Mouse (Mus musculus): ENCODE results near the gene Lpar3.

Lpar3 gene

GRCm38 (mm10) chr3:146216561-146216960 is 4.2 kb upstream of the Lpar3 start:
- no peaks in the 10 kb centered on the region for H3K36me3 ChIP-seq (ENCODE audit: insufficient read depth, low read length)
- TF ChIP-seq POU5F1 (IDR thresholded peaks at IDR 0.05; ENCODE audit: borderline replicate concordance, low read length) (no peak), NANOG (IDR thresholded peaks at IDR 0.05; ENCODE audit: borderline replicate concordance, low read length) (no peak), CTCF (conservative IDR thresholded peaks at IDR 0.05; ENCODE audit: low read length) (no peak)
- H3K9me3 ChIP-seq (ENCODE audit: low read length), result no peaks in the 10 kb centered on the region
- no peak overlapping the region for H3K4me3 ChIP-seq (replicated peaks; ENCODE audit: low read length)
- peaks cover 33% of the 10 kb centered on the region for H3K27me3 ChIP-seq (ENCODE audit: insufficient read depth, low read length)
- peaks cover 8% of the 10 kb centered on the region; the same call in 1 of the 2 replicates for H3K4me1 ChIP-seq (replicated peaks; ENCODE audit: low read depth, low read length)

- peaks cover 52% of the 10 kb centered on the region for H3K27me3 ChIP-seq (ENCODE audit: insufficient read depth, low read length)
- H3K9me3 ChIP-seq (ENCODE audit: low read length), result no peaks in the 10 kb centered on the region
- peaks cover 34% of the 10 kb centered on the region for H3K4me1 ChIP-seq (replicated peaks; ENCODE audit: low read depth, low read length)
- H3K36me3 ChIP-seq (ENCODE audit: insufficient read depth, low read length), result no peaks in the 10 kb centered on the region
- no peak for TF ChIP-seq POU5F1 (IDR thresholded peaks at IDR 0.05; ENCODE audit: borderline replicate concordance, low read length)
- no peak for TF ChIP-seq NANOG (IDR thresholded peaks at IDR 0.05; ENCODE audit: borderline replicate concordance, low read length)
- TF ChIP-seq CTCF (conservative IDR thresholded peaks at IDR 0.05; ENCODE audit: low read length), result no peak
- no peak overlapping the region for H3K4me3 ChIP-seq (replicated peaks; ENCODE audit: low read length)
These were observed 3.5 kb downstream of the Lpar3 start for GRCm38 (mm10) chr3:146224271-146224670.

- Histone ChIP-seq H3K4me3 (replicated peaks; ENCODE audit: low read length) (no peak overlapping the region), H3K9me3 (ENCODE audit: low read length) (no peaks in the 10 kb centered on the region), H3K4me1 (replicated peaks; ENCODE audit: low read depth, low read length) (peaks cover 33% of the 10 kb centered on the region), H3K27me3 (ENCODE audit: insufficient read depth, low read length) (peaks cover 45% of the 10 kb centered on the region), H3K36me3 (ENCODE audit: insufficient read depth, low read length) (no peaks in the 10 kb centered on the region)
- TF ChIP-seq POU5F1 (IDR thresholded peaks at IDR 0.05; ENCODE audit: borderline replicate concordance, low read length) (no peak), CTCF (conservative IDR thresholded peaks at IDR 0.05; ENCODE audit: low read length) (no peak), NANOG (IDR thresholded peaks at IDR 0.05; ENCODE audit: borderline replicate concordance, low read length) (no peak)
These were observed 4.4 kb downstream of the Lpar3 start for GRCm38 (mm10) chr3:146225061-146225761.

- Histone ChIP-seq H3K36me3 (ENCODE audit: insufficient read depth, low read length) (no peaks in the 10 kb centered on the region), H3K27me3 (ENCODE audit: insufficient read depth, low read length) (peaks cover 27% of the 10 kb centered on the region), H3K4me1 (replicated peaks; ENCODE audit: low read depth, low read length) (peaks cover 23% of the 10 kb centered on the region), H3K9me3 (ENCODE audit: low read length) (no peaks in the 10 kb centered on the region), H3K4me3 (replicated peaks; ENCODE audit: low read length) (no peak overlapping the region)
- TF ChIP-seq CTCF (conservative IDR thresholded peaks at IDR 0.05; ENCODE audit: low read length) (no peak), POU5F1 (IDR thresholded peaks at IDR 0.05; ENCODE audit: borderline replicate concordance, low read length) (no peak), NANOG (IDR thresholded peaks at IDR 0.05; ENCODE audit: borderline replicate concordance, low read length) (no peak)
These were observed 6.7 kb downstream of the Lpar3 start for GRCm38 (mm10) chr3:146227427-146227826.

GRCm38 (mm10) chr3:146228559-146229310 is 8.0 kb downstream of the Lpar3 start:
- H3K9me3 ChIP-seq (ENCODE audit: low read length), result no peaks in the 10 kb centered on the region
- peaks cover 14% of the 10 kb centered on the region for H3K27me3 ChIP-seq (ENCODE audit: insufficient read depth, low read length)
- no peaks in the 10 kb centered on the region for H3K36me3 ChIP-seq (ENCODE audit: insufficient read depth, low read length)
- no peak overlapping the region for H3K4me3 ChIP-seq (replicated peaks; ENCODE audit: low read length)
- peaks cover 27% of the 10 kb centered on the region for H3K4me1 ChIP-seq (replicated peaks; ENCODE audit: low read depth, low read length)
- no peak for TF ChIP-seq NANOG (IDR thresholded peaks at IDR 0.05; ENCODE audit: borderline replicate concordance, low read length)
- no peak for TF ChIP-seq POU5F1 (IDR thresholded peaks at IDR 0.05; ENCODE audit: borderline replicate concordance, low read length)
- TF ChIP-seq CTCF (conservative IDR thresholded peaks at IDR 0.05; ENCODE audit: low read length), result no peak

GRCm38 (mm10) chr3:146232708-146233107 is 11.9 kb downstream of the Lpar3 start:
- H3K4me3 ChIP-seq (replicated peaks; ENCODE audit: low read length), result no peak overlapping the region
- H3K36me3 ChIP-seq (ENCODE audit: insufficient read depth, low read length), result no peaks in the 10 kb centered on the region
- peaks cover 24% of the 10 kb centered on the region for H3K4me1 ChIP-seq (replicated peaks; ENCODE audit: low read depth, low read length)
- H3K9me3 ChIP-seq (ENCODE audit: low read length), result no peaks in the 10 kb centered on the region
- no peaks in the 10 kb centered on the region; the same call in none of the 2 replicates for H3K27me3 ChIP-seq (ENCODE audit: insufficient read depth, low read length)
- TF ChIP-seq CTCF (conservative IDR thresholded peaks at IDR 0.05; ENCODE audit: low read length) (no peak), NANOG (IDR thresholded peaks at IDR 0.05; ENCODE audit: borderline replicate concordance, low read length) (no peak), POU5F1 (IDR thresholded peaks at IDR 0.05; ENCODE audit: borderline replicate concordance, low read length) (no peak)

- Histone ChIP-seq H3K9me3 (ENCODE audit: low read length) (no peaks in the 10 kb centered on the region), H3K4me3 (replicated peaks; ENCODE audit: low read length) (no peak overlapping the region), H3K4me1 (replicated peaks; ENCODE audit: low read depth, low read length) (peaks cover 14% of the 10 kb centered on the region), H3K27me3 (ENCODE audit: insufficient read depth, low read length) (no peaks in the 10 kb centered on the region; the same call in none of the 2 replicates), H3K36me3 (ENCODE audit: insufficient read depth, low read length) (no peaks in the 10 kb centered on the region)
- no peak for TF ChIP-seq CTCF (conservative IDR thresholded peaks at IDR 0.05; ENCODE audit: low read length)
These were observed 13.0 kb downstream of the Lpar3 start for GRCm38 (mm10) chr3:146233741-146234140.

- no peaks in the 10 kb centered on the region for H3K9me3 ChIP-seq (ENCODE audit: low read length)
- peaks cover 1% of the 10 kb centered on the region; the same call in 1 of the 2 replicates for H3K27me3 ChIP-seq (ENCODE audit: insufficient read depth, low read length)
- TF ChIP-seq CTCF (conservative IDR thresholded peaks at IDR 0.05; ENCODE audit: low read length) (no peak), POU5F1 (IDR thresholded peaks at IDR 0.05; ENCODE audit: borderline replicate concordance, low read length) (no peak)
- H3K36me3 ChIP-seq (ENCODE audit: insufficient read depth, low read length), result no peaks in the 10 kb centered on the region
- no peak overlapping the region for H3K4me3 ChIP-seq (replicated peaks; ENCODE audit: low read length)
- H3K4me1 ChIP-seq (replicated peaks; ENCODE audit: low read depth, low read length), result peaks cover 8% of the 10 kb centered on the region; the same call in 1 of the 2 replicates
These were observed 13.8 kb downstream of the Lpar3 start for GRCm38 (mm10) chr3:146234530-146234929.

Data from E14TG2a.4 (cell line).